In the genomic region with DNA sequence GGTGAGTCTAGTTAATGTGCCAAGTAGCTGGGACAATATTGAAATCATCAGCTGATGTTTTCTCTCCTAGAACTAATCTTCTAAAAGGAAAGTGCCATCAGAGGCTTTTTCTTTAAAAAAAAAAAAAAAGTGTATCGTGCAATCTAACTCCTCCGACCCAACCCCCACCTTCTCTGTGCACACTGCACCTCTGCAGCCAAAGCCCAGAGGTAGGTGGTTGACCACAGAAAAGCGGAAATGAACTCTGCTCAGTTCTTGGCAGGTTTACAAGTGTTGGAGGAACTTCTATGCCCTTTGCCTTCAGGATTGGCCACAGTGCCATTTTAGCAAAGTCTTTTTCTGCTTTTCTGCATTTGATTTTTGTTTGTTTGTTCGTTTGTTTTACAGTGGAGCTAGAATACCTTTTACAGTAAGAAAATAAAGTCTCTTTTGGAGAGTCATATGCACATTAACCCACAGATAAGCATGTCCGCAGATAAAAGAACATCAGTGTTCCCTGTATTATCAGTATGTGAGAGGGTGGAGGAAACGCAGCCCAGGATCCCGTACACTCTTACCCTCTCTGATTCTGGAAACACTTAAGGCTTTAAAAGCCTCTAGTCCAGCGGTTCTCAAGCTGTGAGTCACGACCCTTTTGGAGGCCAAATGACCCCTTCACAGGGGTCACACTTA, we compare ENCODE assay signal across 9 mouse cellular contexts. TPM values are rescaled to one million over a fixed set of nuclear protein-coding genes. Genes with fewer than 3 reads are reported as not detected.
DNase-seq lines count a peak whose midpoint lies in the region; ATAC-seq and TF ChIP-seq lines count a peak whose summit lies in the region.
"Had no signal": no experiment of that assay in that cellular context is flagged by ENCODE, and none has a peak within 500 bp of the region (broad histone marks: within the 10 kb centered on the region; RNA-seq: fewer than 3 reads in every experiment).

A gene (minus strand): TSS at position 88 of the 672 bp plus-strand sequence.

- H3K27me3 ChIP-seq in CH12.LX (replicated peaks), result no peaks in the 10 kb centered on the region
- H3K27me3 ChIP-seq in liver, postnatal 0 days (ENCODE audit: insufficient read depth, low read length), result no peaks in the 10 kb centered on the region
- H3K27me3 ChIP-seq in midbrain, embryonic 11.5 days (ENCODE audit: control insufficient read depth, insufficient read depth, low read length), result no peaks in the 10 kb centered on the region

- peak; percentile 98 for DNase-seq in CH12.LX (ENCODE audit: extremely low read depth)
- peak; percentile 67 for DNase-seq in liver, postnatal 0 days
- peak; percentile 30 to 52 for DNase-seq in spleen, postnatal 14 days (ENCODE audit: low spot score in 2 of 2)
- no peak for DNase-seq in Muller cell, postnatal 12 days (ENCODE audit: inconsistent ontology term)
- no peak for DNase-seq in midbrain, embryonic 11.5 days (ENCODE audit: low spot score, missing footprints)
- no peak for DNase-seq in adrenal gland, postnatal 4 days (ENCODE audit: low spot score in 2 of 2)
- DNase-seq in heart, postnatal 25 days (ENCODE audit: low spot score), result no peak
- DNase-seq: cerebellum, adult 11 months had no signal

- H3K4me2 ChIP-seq in CH12.LX (ENCODE audit: insufficient read depth, low read depth, poor library complexity, severe bottlenecking), result peak within 1 kb of the TSS; percentile 76
- H3K4me2 ChIP-seq in liver, postnatal 0 days (ENCODE audit: low read depth, low read length), result peak within 1 kb of the TSS; percentile 63
- H3K4me2 ChIP-seq in midbrain, embryonic 11.5 days, result no peak within 1 kb of the TSS

- no peaks in the 10 kb centered on the region for H3K9me3 ChIP-seq in CH12.LX (replicated peaks; ENCODE audit: low read length)
- H3K9me3 ChIP-seq in liver, postnatal 0 days (ENCODE audit: low read length), result no peaks in the 10 kb centered on the region
- H3K9me3 ChIP-seq in midbrain, embryonic 11.5 days (ENCODE audit: control insufficient read depth, low read length), result no peaks in the 10 kb centered on the region

- ATAC-seq in erythroblast, adult 5-6 weeks (replicated peaks; ENCODE audit: low FRiP score, poor library complexity, severe bottlenecking), result peak; percentile 60; the same call in 1 of the 2 replicates
- peak; percentile 82 for ATAC-seq in liver, postnatal 0 days
- no peak for ATAC-seq in midbrain, embryonic 11.5 days (ENCODE audit: low FRiP score)

- no peak; a peak in 1 of 4 replicates for TF ChIP-seq CTCF in CH12.LX (conservative IDR thresholded peaks at IDR 0.05 in 1 of 2, IDR thresholded peaks at IDR 0.05 in 1 of 2; ENCODE audit: low read depth in 2 of 2, low read length in 2 of 2)
- TF ChIP-seq CTCF in liver, postnatal 0 days (IDR thresholded peaks at IDR 0.05; ENCODE audit: low read depth), result no peak

- H3K4me1 ChIP-seq in CH12.LX (ENCODE audit: control insufficient read depth in 1 of 2, insufficient read depth in 2 of 2), result peaks cover 4 to 32% of the 10 kb centered on the region in 2 experiments; a peak in 3 of 4 replicates
- peaks cover 18% of the 10 kb centered on the region for H3K4me1 ChIP-seq in liver, postnatal 0 days (ENCODE audit: insufficient read depth)
- H3K4me1 ChIP-seq in midbrain, embryonic 11.5 days (ENCODE audit: control insufficient read depth, insufficient read depth, low read length), result no peaks in the 10 kb centered on the region

- peak within 1 kb of the TSS; percentile 99 for H3K27ac ChIP-seq in CH12.LX (ENCODE audit: insufficient read depth, low read depth)
- H3K27ac ChIP-seq in liver, postnatal 0 days (ENCODE audit: low read depth), result peak within 1 kb of the TSS; percentile 82
- H3K27ac ChIP-seq in midbrain, embryonic 11.5 days (ENCODE audit: low read depth, low read length), result no peak within 1 kb of the TSS

- TF ChIP-seq POLR2A in CH12.LX (IDR thresholded peaks at IDR 0.05; ENCODE audit: low read depth, low read length), result peak; percentile 49; the same call in 1 of the 2 replicates

- WGBS in liver, postnatal 0 days (ENCODE audit: insufficient replicate concordance), result 22% methylated on average over 9 of the region's 9 CpGs
- WGBS in midbrain, embryonic 11.5 days, result 77% methylated on average over 9 of the region's 9 CpGs

- peaks cover 0 to 4% of the 10 kb centered on the region in 2 experiments for H3K36me3 ChIP-seq in CH12.LX (replicated peaks in 1 of 2; ENCODE audit: control insufficient read depth in 1 of 2, insufficient read depth in 1 of 2, low read length in 1 of 2)
- H3K36me3 ChIP-seq in liver, postnatal 0 days (replicated peaks; ENCODE audit: insufficient read depth, low read length), result no peaks in the 10 kb centered on the region
- no peaks in the 10 kb centered on the region for H3K36me3 ChIP-seq in midbrain, embryonic 11.5 days (ENCODE audit: control insufficient read depth, insufficient read depth, low read length)

- dilution Hi-C loops in CH12.LX (cut with MboI; ENCODE audit: extremely low pct_ligation_motif_present, extremely low pct_unique_long_range_greater_than_20kb, low sequenced_read_pairs), result no loop called here

- peak within 1 kb of the TSS; percentile 77 for H3K9ac ChIP-seq in CH12.LX (ENCODE audit: insufficient read depth, low read depth)
- H3K9ac ChIP-seq in liver, postnatal 0 days (replicated peaks), result no peak within 1 kb of the TSS
- H3K9ac ChIP-seq in midbrain, embryonic 11.5 days (ENCODE audit: low read length), result no peak within 1 kb of the TSS

- intact Hi-C loops in heart, postnatal 25 days (cut with DNase I), result no loop called here

- H3K4me3 ChIP-seq in CH12.LX (replicated peaks in 1 of 3; ENCODE audit: low read depth in 2 of 3, low read length in 2 of 3, poor library complexity in 1 of 3), result peak within 1 kb of the TSS; percentile 24 to 63 (median 50)
- peak within 1 kb of the TSS; percentile 36 for H3K4me3 ChIP-seq in liver, postnatal 0 days (ENCODE audit: low read depth, low read length)
- H3K4me3 ChIP-seq in midbrain, embryonic 11.5 days (ENCODE audit: low read depth, low read length), result no peak within 1 kb of the TSS

- TF ChIP-seq EP300 in CH12.LX (IDR thresholded peaks at IDR 0.05; ENCODE audit: low read length), result peak; percentile 98
- peak; percentile 22; the same call in 1 of the 2 replicates for TF ChIP-seq EP300 in liver, postnatal 0 days (IDR thresholded peaks at IDR 0.05; ENCODE audit: low read depth)

- TF ChIP-seq RAD21 in CH12.LX (IDR thresholded peaks at IDR 0.05; ENCODE audit: low read depth, low read length), result peak; percentile 1

- H3K79me2 ChIP-seq in CH12.LX (replicated peaks; ENCODE audit: control insufficient read depth, extremely low read depth, insufficient read depth, poor library complexity, severe bottlenecking), result peaks cover 3% of the 10 kb centered on the region

- in situ Hi-C loops in CH12.LX (cut with MboI; ENCODE audit: low pct_ligation_motif_present, low pct_unique_long_range_greater_than_20kb, low sequenced_read_pairs), result no loop called here

TF ChIP-seq in CH12.LX, 34 proteins besides CTCF, POLR2A, EP300 and RAD21 (continues in another document):
- peak; percentile 95 for TF ChIP-seq MEF2A (IDR thresholded peaks at IDR 0.05; ENCODE audit: borderline replicate concordance, low read depth, low read length)
- 0 out of 2 replicates have a peak, but pooled peaks have one; percentile 3 for TF ChIP-seq USF2 (conservative IDR thresholded peaks at IDR 0.05; ENCODE audit: low read depth, low read length)
- TF ChIP-seq KAT2A (IDR thresholded peaks at IDR 0.05; ENCODE audit: insufficient replicate concordance, low read length), result 0 out of 2 replicates have a peak, but pooled peaks have one; percentile 64
- TF ChIP-seq BHLHE40 (IDR thresholded peaks at IDR 0.05; ENCODE audit: low read depth, low read length), result peak; percentile 90
- TF ChIP-seq MAZ (IDR thresholded peaks at IDR 0.05; ENCODE audit: low read depth, low read length), result peak; percentile 96
- TF ChIP-seq TBP (conservative IDR thresholded peaks at IDR 0.05; ENCODE audit: low read depth, low read length), result peak; percentile 70; the same call in 1 of the 2 replicates
- no peak for TF ChIP-seq NRF1 (IDR thresholded peaks at IDR 0.05; ENCODE audit: low read depth, low read length)
- TF ChIP-seq ELF1 (IDR thresholded peaks at IDR 0.05; ENCODE audit: low read depth, low read length), result peak; percentile 62
- TF ChIP-seq ZC3H11A (IDR thresholded peaks at IDR 0.05; ENCODE audit: low read depth, low read length), result no peak
- peak; percentile 72 for TF ChIP-seq SIN3A (IDR thresholded peaks at IDR 0.05; ENCODE audit: low read length)
- TF ChIP-seq POLR2AphosphoS2 (IDR thresholded peaks at IDR 0.05; ENCODE audit: low read depth, low read length), result peak; percentile 71; the same call in 1 of the 2 replicates
- TF ChIP-seq ETS1 (conservative IDR thresholded peaks at IDR 0.05; ENCODE audit: low read depth, low read length), result peak; percentile 90
- peak; percentile 68; the same call in 1 of the 2 replicates for TF ChIP-seq MAX (IDR thresholded peaks at IDR 0.05; ENCODE audit: low read length)
- TF ChIP-seq UBTF (IDR thresholded peaks at IDR 0.05; ENCODE audit: low read depth, low read length), result no peak
- no peak for TF ChIP-seq E2F4 (IDR thresholded peaks at IDR 0.05; ENCODE audit: insufficient replicate concordance, low read depth, low read length)
- peak; percentile 76 for TF ChIP-seq JUN (IDR thresholded peaks at IDR 0.05; ENCODE audit: insufficient read depth, low read depth, low read length)
- TF ChIP-seq IRF4 (IDR thresholded peaks at IDR 0.05; ENCODE audit: low read depth, low read length), result peak; percentile 96
- no peak for TF ChIP-seq ZMIZ1 (IDR thresholded peaks at IDR 0.05; ENCODE audit: low read depth, low read length)
- peak; percentile 97 for TF ChIP-seq CHD2 (IDR thresholded peaks at IDR 0.05; ENCODE audit: low read length)
- TF ChIP-seq GABPA (IDR thresholded peaks at IDR 0.05; ENCODE audit: insufficient replicate concordance, low read depth, low read length), result no peak
- peak; percentile 73 for TF ChIP-seq JUND (conservative IDR thresholded peaks at IDR 0.05; ENCODE audit: low read depth, low read length)
- peak; percentile 99 for TF ChIP-seq ZNF384 (IDR thresholded peaks at IDR 0.05; ENCODE audit: low read depth, low read length)
- TF ChIP-seq CHD1 (IDR thresholded peaks at IDR 0.05; ENCODE audit: low read depth, low read length), result no peak; the same call in 1 of the 2 replicates
- TF ChIP-seq HCFC1 (IDR thresholded peaks at IDR 0.05; ENCODE audit: low read depth, low read length), result no peak

RNA-seq across cellular contexts. Expression of the gene that starts here (rescaled TPM):
- total RNA-seq in CH12.LX (2012; rRNA removed) (341 and 362 TPM in 2 replicates), CH12.LX (2014; rRNA removed) (907 and 1,004 TPM in 2 replicates)
- 471 and 472 TPM in 2 replicates for polyA plus RNA-seq in CH12.LX (2012; ENCODE audit: insufficient read length, low read depth)
- 80.9 and 85.9 TPM in 2 replicates for total RNA-seq in erythroblast, adult 5-6 weeks (2015; ENCODE audit: low replicate concordance)
- 42.9 and 48.5 TPM in 2 replicates for total RNA-seq in erythroblast, adult 5-6 weeks (2017; ENCODE audit: low replicate concordance)
- polyA plus RNA-seq in liver, postnatal 0 days (2015; fragmentation: Nextera tagmentation; extraction: Ambion mirVana), result 9.2 and 9.9 TPM in 2 replicates
- 0.49 and 0.57 TPM in 2 replicates for polyA plus RNA-seq in midbrain, embryonic 11.5 days (2014; fragmentation: Nextera tagmentation; extraction: Ambion mirVana)
- 1 to 10 TPM; 1.2 to 1.7 TPM for total RNA-seq in adrenal gland, postnatal 4 days (2021)
- total RNA-seq in heart, postnatal 25 days (2021), result 1 to 10 TPM; 1.3 to 2.0 TPM

Comparison
In these comparisons a context has a peak if more than half of its experiments do, and no peak if none do; other contexts are left out.
1. RNA of the gene that starts here (total RNA-seq): 341 to 1,004 TPM in CH12.LX and 42.9 to 85.9 TPM in erythroblast, adult 5-6 weeks; 1.3 to 2.0 TPM in heart, postnatal 25 days and 1.2 to 1.7 TPM in adrenal gland, postnatal 4 days; every median in the first group is over 10 times any median in the second.
2. RNA of the gene that starts here (polyA plus RNA-seq): 471 to 472 TPM in CH12.LX; 9.2 to 9.9 TPM in liver, postnatal 0 days and 0.49 to 0.57 TPM in midbrain, embryonic 11.5 days; every median in the first group is over 10 times any median in the second.
3. DNase-seq: peak in CH12.LX (single experiment), liver, postnatal 0 days (single experiment) and spleen, postnatal 14 days (2 of 2); none in Muller cell, postnatal 12 days (single experiment), midbrain, embryonic 11.5 days (single experiment), adrenal gland, postnatal 4 days (0 of 2) and heart, postnatal 25 days (single experiment).